Comparison of ENCODE assay signal across 27 mouse cellular contexts in genomic region chr4:85227664-85228588, GRCm38 (mm10). TPM values are rescaled to one million over a fixed set of nuclear protein-coding genes. Genes with fewer than 3 reads are reported as not detected.
DNase-seq lines count a peak whose midpoint lies in the region; ATAC-seq and TF ChIP-seq lines count a peak whose summit lies in the region.
"Had no signal": no experiment of that assay in that cellular context is flagged by ENCODE, and none has a peak within 500 bp of the region (broad histone marks: within the 10 kb centered on the region; RNA-seq: fewer than 3 reads in every experiment).

No protein-coding gene starts in this region.

- peak; percentile 8 for DNase-seq in hindbrain, postnatal 0 days (ENCODE audit: low spot score)
- DNase-seq in lung, embryonic 14.5 days = peak; percentile 11
- DNase-seq in lung, adult 2 months = no peak
- no peak for DNase-seq in kidney, adult 8-10 months
- DNase-seq: adrenal gland, adult 2 months; adrenal gland, postnatal 36 days; B cell, adult 2 months; forebrain, postnatal 0 days; gastrocnemius, postnatal 14 days; kidney, adult 18-20 months; kidney, postnatal 25 days; liver, embryonic 13.5 days; lung, adult 18-20 months; lung, postnatal 14 days had no signal

- no peaks in the 10 kb centered on the region for H3K79me2 ChIP-seq in C2C12 (ENCODE audit: control insufficient read depth, insufficient read depth)

- no peaks in the 10 kb centered on the region for H3K27me3 ChIP-seq in hindbrain, postnatal 0 days (ENCODE audit: insufficient read depth, low read length)
- no peaks in the 10 kb centered on the region for H3K27me3 ChIP-seq in hindbrain, embryonic 12.5 days
- no peaks in the 10 kb centered on the region; the same call in 1 of the 2 replicates for H3K27me3 ChIP-seq in lung, embryonic 14.5 days (ENCODE audit: insufficient read depth, low read length)
- no peaks in the 10 kb centered on the region for H3K27me3 ChIP-seq in C2C12 (ENCODE audit: control insufficient read depth, insufficient read depth, insufficient read length)
- no peaks in the 10 kb centered on the region for H3K27me3 ChIP-seq in intestine, postnatal 0 days (replicated peaks; ENCODE audit: control insufficient read depth, insufficient read depth, low read length)
- H3K27me3 ChIP-seq: CH12.LX; embryonic facial prominence, embryonic 15.5 days; heart, embryonic 15.5 days; liver, embryonic 13.5 days had no signal

- TF ChIP-seq CTCF in hindbrain, postnatal 0 days (IDR thresholded peaks at IDR 0.05; ENCODE audit: low read depth) = no peak
- no peak for TF ChIP-seq CTCF in lung, embryonic 14.5 days (IDR thresholded peaks at IDR 0.05; ENCODE audit: low read depth)
- no peak for TF ChIP-seq CTCF in lung, adult 2 months (IDR thresholded peaks at IDR 0.05; ENCODE audit: insufficient read depth, low read length)
- no peak for TF ChIP-seq CTCF in C2C12 (IDR thresholded peaks at IDR 0.05; ENCODE audit: control insufficient read depth, insufficient read depth, insufficient read length)
- TF ChIP-seq CTCF in intestine, postnatal 0 days (IDR thresholded peaks at IDR 0.05; ENCODE audit: low read depth) = no peak

- no peak overlapping the region for H3K4me2 ChIP-seq in hindbrain, postnatal 0 days (ENCODE audit: low read depth, low read length)
- H3K4me2 ChIP-seq in hindbrain, embryonic 12.5 days (replicated peaks) = no peak overlapping the region
- H3K4me2 ChIP-seq in lung, embryonic 14.5 days = no peak overlapping the region
- peak overlapping the region; percentile 35; the same call in 1 of the 2 replicates for H3K4me2 ChIP-seq in intestine, postnatal 0 days (replicated peaks; ENCODE audit: low read depth)
- H3K4me2 ChIP-seq: embryonic facial prominence, embryonic 15.5 days; heart, embryonic 15.5 days; limb, embryonic 15.5 days; liver, embryonic 13.5 days had no signal

- H3ac ChIP-seq in C2C12 (ENCODE audit: control insufficient read depth, insufficient read length, low read depth) = no peak overlapping the region

- H3K4me1 ChIP-seq in hindbrain, postnatal 0 days (ENCODE audit: insufficient read depth, low read length) = no peaks in the 10 kb centered on the region; the same call in 1 of the 2 replicates
- H3K4me1 ChIP-seq in hindbrain, embryonic 12.5 days = peaks cover 5% of the 10 kb centered on the region; the same call in 1 of the 2 replicates
- no peaks in the 10 kb centered on the region for H3K4me1 ChIP-seq in lung, embryonic 14.5 days (ENCODE audit: insufficient read depth)
- no peaks in the 10 kb centered on the region for H3K4me1 ChIP-seq in lung, adult 2 months (ENCODE audit: control insufficient read depth, insufficient read depth, low read length)
- H3K4me1 ChIP-seq in intestine, postnatal 0 days (replicated peaks; ENCODE audit: control insufficient read depth, insufficient read depth, low read length) = no peaks in the 10 kb centered on the region
- H3K4me1 ChIP-seq: embryonic facial prominence, embryonic 10.5 days; embryonic facial prominence, embryonic 15.5 days; heart, embryonic 15.5 days; limb, embryonic 10.5 days; limb, embryonic 15.5 days; liver, embryonic 13.5 days had no signal

- WGBS in hindbrain, postnatal 0 days = 71% methylated on average over 9 of the region's 9 CpGs
- 82% methylated on average over 9 of the region's 9 CpGs for WGBS in hindbrain, embryonic 12.5 days
- 60% methylated on average over 9 of the region's 9 CpGs for WGBS in lung, embryonic 14.5 days
- WGBS in lung, adult 2 months = 72% methylated on average over 9 of the region's 9 CpGs
- WGBS in intestine, postnatal 0 days = 44% methylated on average over 9 of the region's 9 CpGs

- no peaks in the 10 kb centered on the region for H3K79me3 ChIP-seq in C2C12 (ENCODE audit: low read depth)

- no peak overlapping the region for H3K9ac ChIP-seq in hindbrain, postnatal 0 days (replicated peaks; ENCODE audit: low read length)
- no peak overlapping the region for H3K9ac ChIP-seq in hindbrain, embryonic 12.5 days
- H3K9ac ChIP-seq in lung, embryonic 14.5 days = no peak overlapping the region
- no peak overlapping the region for H3K9ac ChIP-seq in intestine, postnatal 0 days (ENCODE audit: low read depth, low read length)
- H3K9ac ChIP-seq: embryonic facial prominence, embryonic 15.5 days; forebrain, postnatal 0 days; heart, embryonic 15.5 days; limb, embryonic 15.5 days; liver, embryonic 13.5 days had no signal

- H3K36me3 ChIP-seq in hindbrain, postnatal 0 days (ENCODE audit: insufficient read depth, low read length) = no peaks in the 10 kb centered on the region
- H3K36me3 ChIP-seq in hindbrain, embryonic 12.5 days = no peaks in the 10 kb centered on the region
- no peaks in the 10 kb centered on the region for H3K36me3 ChIP-seq in lung, embryonic 14.5 days (ENCODE audit: insufficient read depth)
- H3K36me3 ChIP-seq in C2C12 (ENCODE audit: control insufficient read depth, insufficient read depth) = no peaks in the 10 kb centered on the region
- H3K36me3 ChIP-seq in intestine, postnatal 0 days (ENCODE audit: control insufficient read depth, insufficient read depth) = no peaks in the 10 kb centered on the region
- H3K36me3 ChIP-seq: embryonic facial prominence, embryonic 10.5 days; embryonic facial prominence, embryonic 15.5 days; heart, embryonic 10.5 days; heart, embryonic 15.5 days; limb, embryonic 10.5 days; limb, embryonic 15.5 days; liver, embryonic 13.5 days had no signal

- H3K9me3 ChIP-seq in hindbrain, postnatal 0 days (ENCODE audit: low read length) = no peaks in the 10 kb centered on the region
- no peaks in the 10 kb centered on the region for H3K9me3 ChIP-seq in hindbrain, embryonic 12.5 days (replicated peaks)
- H3K9me3 ChIP-seq in lung, embryonic 14.5 days (ENCODE audit: low read depth, low read length) = no peaks in the 10 kb centered on the region
- H3K9me3 ChIP-seq in intestine, postnatal 0 days (ENCODE audit: control insufficient read depth) = no peaks in the 10 kb centered on the region
- H3K9me3 ChIP-seq: embryonic facial prominence, embryonic 10.5 days; embryonic facial prominence, embryonic 15.5 days; heart, embryonic 10.5 days; heart, embryonic 15.5 days; limb, embryonic 10.5 days; limb, embryonic 15.5 days; liver, embryonic 13.5 days had no signal

- H3K27ac ChIP-seq in hindbrain, postnatal 0 days = no peak overlapping the region
- H3K27ac ChIP-seq in hindbrain, embryonic 12.5 days = no peak overlapping the region
- H3K27ac ChIP-seq in lung, embryonic 14.5 days (ENCODE audit: low read depth) = no peak overlapping the region
- H3K27ac ChIP-seq in intestine, postnatal 0 days (ENCODE audit: low read depth, low read length) = no peak overlapping the region
- H3K27ac ChIP-seq: embryonic facial prominence, embryonic 10.5 days; embryonic facial prominence, embryonic 15.5 days; heart, embryonic 10.5 days; heart, embryonic 15.5 days; limb, embryonic 10.5 days; limb, embryonic 15.5 days; liver, embryonic 13.5 days had no signal

- no peak for TF ChIP-seq POLR2A in lung, adult 2 months (IDR thresholded peaks at IDR 0.05; ENCODE audit: borderline replicate concordance, extremely low read depth, low read depth, low read length)

- no peak overlapping the region for H3K4me3 ChIP-seq in hindbrain, postnatal 0 days (ENCODE audit: low read length)
- H3K4me3 ChIP-seq in hindbrain, embryonic 12.5 days = no peak overlapping the region
- no peak overlapping the region for H3K4me3 ChIP-seq in lung, embryonic 14.5 days (ENCODE audit: low read depth, low read length)
- H3K4me3 ChIP-seq in lung, adult 2 months (replicated peaks; ENCODE audit: extremely low read depth, low read depth, low read length) = no peak overlapping the region
- H3K4me3 ChIP-seq in C2C12 (ENCODE audit: insufficient read depth, poor library complexity, severe bottlenecking) = no peak overlapping the region
- no peak overlapping the region for H3K4me3 ChIP-seq in intestine, postnatal 0 days (ENCODE audit: low read depth, low read length)
- H3K4me3 ChIP-seq: embryonic facial prominence, embryonic 10.5 days; embryonic facial prominence, embryonic 15.5 days; heart, embryonic 10.5 days; heart, embryonic 15.5 days; limb, embryonic 10.5 days; limb, embryonic 15.5 days; liver, embryonic 13.5 days had no signal

- ATAC-seq in hindbrain, postnatal 0 days = peak; percentile 48; the same call in 1 of the 2 replicates
- ATAC-seq in hindbrain, embryonic 12.5 days (ENCODE audit: low FRiP score) = no peak
- peak; percentile 54; the same call in 1 of the 2 replicates for ATAC-seq in lung, embryonic 14.5 days (ENCODE audit: insufficient read depth)
- ATAC-seq in intestine, postnatal 0 days = peak; percentile 75
- no peak for ATAC-seq in erythroblast, adult 5-6 weeks (replicated peaks; ENCODE audit: low FRiP score, poor library complexity, severe bottlenecking)
- ATAC-seq: activated CD4-positive, CD25-positive, alpha-beta regulatory T cell, adult 4 months; forebrain, postnatal 0 days had no signal

TF ChIP-seq in C2C12, 6 proteins besides CTCF, POLR2A, EP300 and RAD21:
- peak; percentile 82 for TF ChIP-seq MYOD1 (IDR thresholded peaks at IDR 0.05; ENCODE audit: control insufficient read depth, insufficient read length, low read depth)
- TF ChIP-seq USF1 (IDR thresholded peaks at IDR 0.05; ENCODE audit: low read depth) = no peak

RNA-seq across cellular contexts. Expression of gene Sh3gl2, which starts 23.0 kb away (rescaled TPM):
- total RNA-seq in hindbrain, postnatal 0 days (2014; rRNA removed) = 41.9 and 44.7 TPM in 2 replicates
- 119 and 129 TPM in 2 replicates for polyA plus RNA-seq in hindbrain, postnatal 0 days (2015; fragmentation: Nextera tagmentation; extraction: Ambion mirVana)
- 22.4 and 24.0 TPM in 2 replicates for polyA plus RNA-seq in hindbrain, embryonic 12.5 days (2016; fragmentation: Nextera tagmentation; extraction: Ambion mirVana)
- 6.1 and 7.1 TPM in 2 replicates for polyA plus RNA-seq in lung, embryonic 14.5 days (2014; fragmentation: Nextera tagmentation; extraction: Ambion mirVana)
- 1.7 and 2.9 TPM in 2 replicates for polyA plus RNA-seq in lung, adult 2 months (2012; rRNA removed)
- polyA plus RNA-seq in C2C12 (2012; fragmentation: generic; extraction: Trizol) = not detected
- 14.6 and 14.9 TPM in 2 replicates for polyA plus RNA-seq in intestine, postnatal 0 days (2015; fragmentation: Nextera tagmentation; extraction: Ambion mirVana)
- not detected in 2 replicates for total RNA-seq in erythroblast, adult 5-6 weeks (2015; ENCODE audit: low replicate concordance)
- not detected in 2 replicates for total RNA-seq in erythroblast, adult 5-6 weeks (2017; ENCODE audit: low replicate concordance)
- total RNA-seq: CH12.LX; granulocyte monocyte progenitor cell, adult 5-6 weeks had no signal
- polyA plus RNA-seq: activated CD4-positive, CD25-positive, alpha-beta regulatory T cell, adult 4 months had no signal

Comparison
In these comparisons a context has a peak if more than half of its experiments do, and no peak if none do; other contexts are left out.
1. ATAC-seq: peak in hindbrain, postnatal 0 days (single experiment), lung, embryonic 14.5 days (single experiment) and intestine, postnatal 0 days (single experiment); none in hindbrain, embryonic 12.5 days (single experiment) and erythroblast, adult 5-6 weeks (single experiment).
2. DNase-seq: peak in hindbrain, postnatal 0 days (single experiment) and lung, embryonic 14.5 days (single experiment); none in lung, adult 2 months (single experiment) and kidney, adult 8-10 months (0 of 2).